Mouse (Mus musculus): ENCODE data around the gene Rsph1.
"Not testable (repeated sequence)": the region's sequence is repeated elsewhere in the genome, so short reads cannot be mapped to it uniquely, and the experiment has no call there.

DNA sequence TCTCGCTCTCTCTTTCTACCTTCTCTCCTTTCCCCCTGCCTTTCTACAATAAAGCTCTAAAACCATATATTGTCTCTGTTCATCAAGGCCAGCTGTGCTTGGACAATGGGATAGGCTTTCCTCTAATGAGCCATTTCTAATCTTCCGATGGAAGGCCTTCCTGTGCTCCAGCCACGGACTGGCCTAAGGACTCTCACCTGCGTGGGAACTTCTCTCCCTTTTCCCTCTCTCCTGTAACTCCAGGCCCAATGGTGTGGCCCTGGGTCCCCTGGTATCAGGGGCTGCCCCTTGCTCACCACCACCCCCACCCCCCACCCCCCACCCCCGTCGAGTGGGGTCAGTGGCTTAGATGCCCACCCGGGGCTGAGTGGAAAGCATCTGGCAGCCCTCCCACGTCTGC lies 6.4 kb downstream of the Rsph1 start:
- TF ChIP-seq CTCF (IDR thresholded peaks at IDR 0.05; ENCODE audit: low read depth, low read length); POLR2A (IDR thresholded peaks at IDR 0.05; ENCODE audit: extremely low read depth, insufficient read depth, low read length): not testable (repeated sequence)

Data from liver, adult 2 months (tissue).